Mouse (Mus musculus) forebrain, embryonic 16.5 days (tissue): ENCODE results near the gene Edc3. TPM values are rescaled to one million over a fixed set of nuclear protein-coding genes. Genes with fewer than 3 reads are reported as not detected.

Experiments
- polyA plus RNA-seq: library from polyadenylated mRNA; unstranded; fragments of >200 nt; fragmentation: Nextera tagmentation; extraction: Ambion mirVana; gene quantifications from 2 replicates; pipeline ENCODE4 v1.2.1, GENCODE M21; 2015

Edc3 gene
- polyA plus RNA-seq, 1 experiment from 2014 or later = 39.2 TPM

Other genes starting within 250 kb of the Edc3 start
- 116 and 135 TPM in 2 replicates for gene Scamp5, start 240.5 kb upstream of the Edc3 start, polyA plus RNA-seq
- 23.4 and 24.4 TPM in 2 replicates for gene Rpp25, start 204.5 kb upstream of the Edc3 start, polyA plus RNA-seq
- gene Cox5a, start 187.3 kb upstream of the Edc3 start, polyA plus RNA-seq = 720 and 756 TPM in 2 replicates
- 25.2 and 26.6 TPM in 2 replicates for gene Fam219b, start 171.0 kb upstream of the Edc3 start, polyA plus RNA-seq
- 57.5 and 73.7 TPM in 2 replicates for gene Mpi, start 155.8 kb upstream of the Edc3 start, polyA plus RNA-seq
- 54.0 and 56.0 TPM in 2 replicates for gene Scamp2, start 147.6 kb upstream of the Edc3 start, polyA plus RNA-seq
- 27.2 and 43.3 TPM in 2 replicates for gene Ulk3, start 119.1 kb upstream of the Edc3 start, polyA plus RNA-seq
- 0.09 TPM in 1 of 2 replicates, not detected in the other for gene Cplx3, start 102.3 kb upstream of the Edc3 start, polyA plus RNA-seq
- gene Lman1l, start 87.8 kb upstream of the Edc3 start, polyA plus RNA-seq = not detected in 2 replicates
- gene Csk, start 54.9 kb upstream of the Edc3 start, polyA plus RNA-seq = 38.5 and 39.6 TPM in 2 replicates
- gene Cyp1a2, start 24.8 kb upstream of the Edc3 start, polyA plus RNA-seq = not detected in 2 replicates
- gene Cyp1a1, start 20.6 kb upstream of the Edc3 start, polyA plus RNA-seq = 0.12 and 0.18 TPM in 2 replicates
- gene Clk3, start 57.3 kb downstream of the Edc3 start, polyA plus RNA-seq = 88.9 and 97.4 TPM in 2 replicates
- 8.6 and 10.6 TPM in 2 replicates for gene Arid3b, start 128.3 kb downstream of the Edc3 start, polyA plus RNA-seq
- gene Ubl7, start 202.4 kb downstream of the Edc3 start, polyA plus RNA-seq = 174 and 175 TPM in 2 replicates
- gene Sema7a, start 231.6 kb downstream of the Edc3 start, polyA plus RNA-seq = 2.5 and 2.6 TPM in 2 replicates